Mouse (Mus musculus): Measurements from ENCODE around the gene Camk2b.

DNA sequence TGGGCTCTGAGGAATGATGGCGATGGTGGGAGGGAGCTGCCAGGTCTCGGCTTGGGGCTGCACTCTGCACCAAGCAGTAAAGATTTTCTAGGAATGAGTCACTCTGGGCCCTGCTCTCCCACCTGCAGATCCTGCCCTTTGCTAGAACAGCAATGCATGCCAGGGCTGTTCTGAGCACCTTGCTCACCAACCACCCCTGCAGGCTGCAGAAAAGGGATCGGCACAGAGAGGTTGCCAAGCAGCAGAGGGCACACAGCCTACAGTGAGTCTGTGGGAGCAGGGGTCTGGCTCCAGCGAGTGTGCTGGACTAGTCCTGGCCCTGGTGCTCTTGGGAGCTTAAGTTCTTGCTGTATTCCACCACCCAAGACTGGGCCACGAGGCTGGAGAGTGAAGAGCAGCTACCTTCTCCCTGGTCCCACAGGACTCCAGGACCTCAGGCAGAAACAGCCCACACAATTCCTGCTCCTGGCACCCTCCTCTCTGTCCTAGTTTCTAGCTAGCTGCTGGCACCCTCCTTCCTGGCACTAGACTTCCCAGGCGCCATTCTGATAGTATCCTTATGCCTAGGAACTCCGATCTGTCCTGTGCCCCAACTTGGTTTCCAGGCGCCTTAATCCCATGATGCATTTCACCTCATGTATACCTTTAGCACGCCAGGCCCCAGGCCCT lies 64.0 kb downstream of the Camk2b start:
- TF ChIP-seq POLR2A (IDR thresholded peaks at IDR 0.05; ENCODE audit: borderline replicate concordance, extremely low read depth, low read depth, low read length) (no peak), CTCF (IDR thresholded peaks at IDR 0.05; ENCODE audit: insufficient read depth, low read length) (no peak)

Measured in lung, adult 2 months (tissue).